Mouse (Mus musculus) mammary gland, adult 2 months (tissue): ENCODE data around the gene Actg2. TPM values are rescaled to one million over a fixed set of nuclear protein-coding genes. Genes with fewer than 3 reads are reported as not detected.

Experiments
- polyA plus RNA-seq: library from polyadenylated mRNA; depleted of rRNA; stranded (reverse); fragments of >200 nt; gene quantifications from 2 replicates; pipeline ENCODE4 v1.2.3, GENCODE M21; 2012; ENCODE audit warnings: low replicate concordance; rRNA removed

The Actg2 gene
- polyA plus RNA-seq, result 17.1 and 21.6 TPM in 2 replicates

GRCm38 (mm10) chr6:83536028-83536794 lies at the start of gene Actg2:
Gene Actg2 (minus strand): TSS chr6:83536265.

GRCm38 (mm10) chr6:83572671-83573070 lies 36.6 kb upstream of the Actg2 start, which contains the start of gene Stambp:
Gene Stambp (minus strand): TSS chr6:83572729.

GRCm38 (mm10) chr6:83506258-83507167 lies 29.6 kb downstream of the Actg2 start, which contains the start of gene Dguok:
Gene Dguok (minus strand): TSS chr6:83506969.

Other genes with a start within 250 kb of the Actg2 start
- gene Mthfd2, start 210.4 kb downstream of the Actg2 start, polyA plus RNA-seq, result 4.0 and 4.8 TPM in 2 replicates
- 31.8 and 47.6 TPM in 2 replicates for gene Mob1a, start 210.2 kb downstream of the Actg2 start, polyA plus RNA-seq
- gene Bola3, start 187.1 kb downstream of the Actg2 start, polyA plus RNA-seq, result 10.8 and 32.7 TPM in 2 replicates
- gene Tet3, start 77.2 kb downstream of the Actg2 start, polyA plus RNA-seq, result 10.4 and 18.2 TPM in 2 replicates
- 58.5 and 69.4 TPM in 2 replicates for gene Dguok, start 29.3 kb downstream of the Actg2 start, polyA plus RNA-seq
- gene Stambp, start 36.5 kb upstream of the Actg2 start, polyA plus RNA-seq, result 10.1 and 18.0 TPM in 2 replicates
- not detected in 2 replicates for gene Clec4f, start 119.9 kb upstream of the Actg2 start, polyA plus RNA-seq
- gene Cd207, start 141.6 kb upstream of the Actg2 start, polyA plus RNA-seq, result 1.7 and 2.5 TPM in 2 replicates
- gene Vax2, start 175.0 kb upstream of the Actg2 start, polyA plus RNA-seq, result 0.11 and 0.14 TPM in 2 replicates
- gene Atp6v1b1, start 206.7 kb upstream of the Actg2 start, polyA plus RNA-seq, result 44.0 and 51.0 TPM in 2 replicates
- not detected in 2 replicates for gene Ankrd53, start 226.4 kb upstream of the Actg2 start, polyA plus RNA-seq
- 113 and 176 TPM in 2 replicates for gene Tex261, start 239.5 kb upstream of the Actg2 start, polyA plus RNA-seq